Mouse (Mus musculus) kidney, postnatal 14 days (tissue): ENCODE measurements at regions not wholly inside any gene's neighbourhood (a gene's known extent, or its start where the extent isn't known, plus 50 kb on each side); places are given as distances from the start of the nearest gene placed in this dataset.

Source experiments
- DNase-seq: peaks from one replicate; pipeline ENCODE4 v3.0.0; 2022; ENCODE audit warnings: mixed read lengths

DNA sequence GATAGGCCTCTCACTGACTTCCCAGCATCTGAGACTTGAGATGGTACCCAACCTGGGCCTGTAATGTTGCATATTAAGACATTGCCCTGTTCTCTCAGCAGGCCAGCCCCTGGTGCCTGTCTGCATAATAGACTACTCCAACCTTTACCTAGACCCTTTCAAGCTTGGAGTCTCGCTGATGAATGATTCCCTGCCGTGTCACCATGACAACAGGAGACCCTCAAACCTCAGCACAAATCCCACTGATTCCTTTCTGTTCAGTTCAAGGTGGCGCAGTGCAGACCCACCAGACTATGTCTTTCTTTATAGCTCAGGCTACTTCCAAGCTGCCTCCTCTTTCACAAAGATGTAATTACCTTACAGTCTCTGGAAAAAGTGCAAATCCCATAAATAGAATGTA is 172.0 kb downstream of the Dcdc2c start:
- no peak for DNase-seq

GRCm38 (mm10) chr12:28377968-28378367 is 174.2 kb downstream of the Dcdc2c start:
- no peak for DNase-seq

DNA sequence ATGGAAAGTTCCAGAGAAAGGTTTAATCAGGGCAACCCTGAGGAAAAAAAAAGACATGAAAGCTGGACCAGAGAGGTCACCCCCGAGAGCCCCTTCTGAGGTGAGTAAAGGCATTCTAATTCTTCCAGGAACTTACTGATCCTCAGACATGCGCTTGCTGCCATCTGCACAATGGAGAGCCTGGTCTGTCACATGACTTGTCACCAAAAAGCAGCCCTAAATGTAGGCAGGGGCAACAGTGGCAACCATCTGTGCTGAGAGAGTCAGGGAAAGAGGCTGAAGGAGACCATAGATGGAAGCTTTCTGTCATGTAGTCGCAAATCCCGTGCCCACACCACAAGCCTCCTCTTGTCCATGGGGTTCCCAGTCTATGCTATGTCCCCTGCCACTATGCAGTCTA is 174.8 kb downstream of the Dcdc2c start:
- no peak for DNase-seq

GRCm38 (mm10) chr12:28376770-28377169 is 175.4 kb downstream of the Dcdc2c start:
- no peak for DNase-seq

GRCm38 (mm10) chr12:28365304-28365703 is 186.9 kb downstream of the Dcdc2c start:
- DNase-seq = no peak

- DNase-seq = peak; percentile 2
Observed at GRCm38 (mm10) chr12:28358737-28359333, 193.4 kb downstream of the Dcdc2c start.

- no peak for DNase-seq
Observed at GRCm38 (mm10) chr12:28357764-28358163, 194.4 kb downstream of the Dcdc2c start.

- DNase-seq = no peak
Observed at GRCm38 (mm10) chr12:28353140-28353539, 199.1 kb downstream of the Dcdc2c start.

DNA sequence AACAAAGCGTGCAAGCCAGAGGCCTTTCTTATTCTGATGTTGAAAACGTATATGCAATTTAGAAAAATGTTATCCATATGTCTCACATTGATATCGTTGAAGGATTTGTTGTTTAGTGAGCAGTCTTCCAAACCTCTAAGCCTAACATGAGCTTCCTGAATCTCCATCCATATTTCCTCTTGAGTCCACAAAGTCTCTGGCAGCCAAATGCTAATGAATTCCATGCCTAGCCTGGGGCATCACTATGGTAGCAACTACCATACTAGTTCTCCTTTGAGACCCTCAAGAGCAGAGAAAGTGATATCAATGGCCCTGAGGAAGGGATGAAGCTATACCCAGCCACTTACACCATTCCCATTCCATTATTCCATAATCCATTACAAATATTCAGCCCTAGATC is 199.6 kb downstream of the Dcdc2c start:
- no peak for DNase-seq

DNA sequence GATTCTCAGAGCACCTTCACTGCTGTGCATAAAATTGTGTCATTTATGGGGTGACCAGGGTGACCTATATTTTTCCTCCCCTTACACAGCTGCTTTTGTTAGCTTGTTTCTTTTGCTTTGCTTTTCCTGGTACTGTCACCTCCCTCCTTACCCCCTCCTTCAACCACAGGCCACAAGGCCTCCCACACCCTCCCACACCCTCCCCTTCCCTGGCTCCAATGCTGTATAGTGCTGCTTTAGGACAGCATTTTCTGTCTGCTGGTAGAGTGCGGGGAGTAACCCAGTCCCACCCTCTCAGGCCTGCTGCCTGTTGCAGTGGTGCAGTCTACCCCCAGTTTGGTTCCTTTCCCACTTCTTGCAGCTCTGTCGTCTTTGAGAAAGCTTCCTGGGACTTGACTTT is 209.5 kb downstream of the Dcdc2c start:
- no peak for DNase-seq

GRCm38 (mm10) chr12:28332591-28332990 is 219.6 kb downstream of the Dcdc2c start:
- no peak for DNase-seq

GRCm38 (mm10) chr12:28331843-28332242 is 220.4 kb downstream of the Dcdc2c start:
- no peak for DNase-seq

- no peak for DNase-seq
Observed at GRCm38 (mm10) chr12:28323659-28324058, 228.5 kb downstream of the Dcdc2c start.

GRCm38 (mm10) chr12:28309226-28309625 is 243.0 kb downstream of the Dcdc2c start:
- no peak for DNase-seq

DNA sequence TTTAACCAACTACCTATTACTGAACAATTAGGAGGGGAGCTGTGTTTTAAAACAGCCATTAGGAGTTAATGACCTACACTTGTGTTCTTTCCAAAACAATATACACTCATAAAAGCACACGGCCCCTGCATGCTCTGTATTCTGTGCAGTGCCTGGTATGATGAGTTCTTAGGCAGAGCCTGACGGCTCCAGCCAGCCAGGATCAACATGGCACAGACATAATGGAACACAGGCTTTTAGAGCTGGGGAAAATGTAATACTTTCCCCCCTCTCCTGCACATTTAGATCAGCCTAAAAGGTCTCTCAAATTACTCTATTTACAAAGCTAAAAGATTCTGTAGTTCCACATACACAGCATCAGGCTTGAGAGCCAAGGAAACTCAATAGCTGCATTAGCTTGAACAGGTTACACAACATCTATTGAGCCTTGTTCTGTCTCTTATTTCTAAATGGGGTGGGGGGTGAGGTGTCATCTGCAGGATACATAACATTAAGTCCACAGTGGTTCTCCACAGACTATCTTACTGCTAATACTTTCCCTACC is 250.1 kb downstream of the Dcdc2c start:
- no peak for DNase-seq

- no peak for DNase-seq
Observed at GRCm38 (mm10) chr12:28288376-28288896, 263.8 kb downstream of the Dcdc2c start.

DNA sequence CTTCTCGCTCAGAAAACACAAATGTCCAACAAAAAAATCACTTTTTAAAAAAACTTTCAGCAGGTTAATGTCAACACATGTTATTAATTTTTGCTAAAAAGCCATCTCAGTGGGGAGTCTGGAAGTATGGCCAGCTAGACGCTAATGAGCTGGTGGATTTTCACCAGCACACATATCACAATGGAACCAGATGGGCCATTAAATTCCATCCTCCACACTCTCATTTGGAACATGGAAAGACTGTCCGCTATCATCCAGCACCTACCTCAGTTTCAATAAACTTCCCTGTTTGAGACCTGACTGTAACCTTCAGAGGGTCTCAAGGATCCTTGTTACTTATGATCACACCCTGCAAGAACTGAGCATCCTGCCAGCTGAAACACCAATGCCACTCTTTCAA is 296.7 kb downstream of the Dcdc2c start:
- DNase-seq = no peak

- no peak for DNase-seq
Observed at GRCm38 (mm10) chr12:28250526-28250925, 301.7 kb downstream of the Dcdc2c start.

GRCm38 (mm10) chr12:28248749-28249148 is 303.4 kb downstream of the Dcdc2c start:
- DNase-seq = peak; percentile 5

GRCm38 (mm10) chr12:28248287-28248686 is 303.9 kb downstream of the Dcdc2c start:
- no peak for DNase-seq

- no peak for DNase-seq
Observed at GRCm38 (mm10) chr12:28238016-28238415, 314.2 kb downstream of the Dcdc2c start.

DNA sequence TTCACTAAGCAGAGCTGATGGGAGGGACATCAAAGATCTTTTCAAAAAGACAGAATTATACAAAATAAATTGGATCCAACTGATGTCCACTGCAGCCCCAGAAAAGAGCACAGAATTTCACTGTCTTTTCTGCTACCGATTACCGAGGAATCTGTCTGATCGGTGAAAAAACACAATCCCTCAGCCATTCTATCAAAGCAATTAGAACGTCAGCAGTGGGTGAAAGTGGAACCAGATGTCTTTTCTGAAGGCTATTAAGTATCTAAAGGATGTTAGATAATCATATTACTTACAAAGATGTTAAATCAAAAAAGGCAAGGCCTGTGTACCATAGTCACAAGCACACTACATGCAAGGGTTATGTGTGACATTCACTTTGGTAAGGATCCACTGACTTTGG is 315.2 kb downstream of the Dcdc2c start:
- DNase-seq = no peak

DNA sequence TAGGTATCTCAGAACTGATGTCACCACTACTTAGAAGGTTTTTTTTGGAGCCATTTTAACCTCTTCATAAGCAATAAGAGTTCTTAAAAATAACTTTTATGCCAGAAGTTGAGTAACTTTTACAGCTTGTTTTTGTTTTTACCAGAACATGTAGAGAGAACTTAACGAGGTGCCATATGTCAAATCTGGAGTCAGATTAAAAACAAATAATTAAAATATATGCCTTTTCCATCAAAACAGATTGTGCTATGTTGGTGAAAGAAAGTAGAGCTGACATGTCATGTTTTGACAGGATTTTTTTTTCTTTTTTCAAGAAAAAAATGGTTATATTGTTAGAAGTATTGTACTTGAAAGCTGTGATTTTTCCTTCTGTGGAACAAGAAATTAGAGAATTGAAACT is 349.4 kb downstream of the Dcdc2c start:
- no peak for DNase-seq

DNA sequence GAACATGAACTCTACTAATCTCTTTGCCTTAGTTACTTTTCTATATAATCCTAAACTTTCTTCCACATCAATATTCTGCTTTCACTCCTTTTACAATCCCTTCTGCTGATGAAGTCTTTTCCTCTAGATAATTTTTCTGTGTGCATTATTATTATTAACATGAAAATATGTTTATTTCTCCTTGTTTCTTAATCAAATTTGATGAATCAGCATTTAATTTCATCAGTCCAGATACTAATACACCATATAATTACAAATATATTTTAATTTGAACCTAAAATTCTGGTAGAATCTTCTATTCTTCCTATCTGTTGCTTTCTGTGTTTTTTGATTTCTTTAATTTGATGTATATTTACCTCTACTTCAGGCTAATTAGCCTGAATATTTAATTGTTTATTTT is 365.5 kb downstream of the Dcdc2c start:
- no peak for DNase-seq

DNA sequence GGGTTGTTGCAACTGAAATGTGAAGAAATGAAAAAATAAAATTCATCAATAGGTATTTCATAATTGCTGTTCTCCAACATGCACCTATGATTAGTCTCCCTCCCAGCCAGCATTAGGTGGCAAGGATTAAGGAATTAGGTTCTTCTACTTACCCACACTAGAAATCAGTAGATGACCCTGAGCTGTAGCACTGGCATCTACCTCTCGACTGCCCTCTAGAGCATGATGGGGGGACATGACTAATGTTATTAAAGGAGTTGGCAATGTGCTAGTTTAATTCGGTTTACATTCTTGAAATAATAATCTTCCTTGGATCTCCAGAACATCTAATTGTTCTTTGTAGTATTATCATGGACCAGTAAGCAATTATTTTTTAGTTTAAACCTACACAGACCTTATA is 370.9 kb downstream of the Dcdc2c start:
- no peak for DNase-seq
